Mouse (Mus musculus): Measurements from ENCODE around the gene Mapt.

DNA sequence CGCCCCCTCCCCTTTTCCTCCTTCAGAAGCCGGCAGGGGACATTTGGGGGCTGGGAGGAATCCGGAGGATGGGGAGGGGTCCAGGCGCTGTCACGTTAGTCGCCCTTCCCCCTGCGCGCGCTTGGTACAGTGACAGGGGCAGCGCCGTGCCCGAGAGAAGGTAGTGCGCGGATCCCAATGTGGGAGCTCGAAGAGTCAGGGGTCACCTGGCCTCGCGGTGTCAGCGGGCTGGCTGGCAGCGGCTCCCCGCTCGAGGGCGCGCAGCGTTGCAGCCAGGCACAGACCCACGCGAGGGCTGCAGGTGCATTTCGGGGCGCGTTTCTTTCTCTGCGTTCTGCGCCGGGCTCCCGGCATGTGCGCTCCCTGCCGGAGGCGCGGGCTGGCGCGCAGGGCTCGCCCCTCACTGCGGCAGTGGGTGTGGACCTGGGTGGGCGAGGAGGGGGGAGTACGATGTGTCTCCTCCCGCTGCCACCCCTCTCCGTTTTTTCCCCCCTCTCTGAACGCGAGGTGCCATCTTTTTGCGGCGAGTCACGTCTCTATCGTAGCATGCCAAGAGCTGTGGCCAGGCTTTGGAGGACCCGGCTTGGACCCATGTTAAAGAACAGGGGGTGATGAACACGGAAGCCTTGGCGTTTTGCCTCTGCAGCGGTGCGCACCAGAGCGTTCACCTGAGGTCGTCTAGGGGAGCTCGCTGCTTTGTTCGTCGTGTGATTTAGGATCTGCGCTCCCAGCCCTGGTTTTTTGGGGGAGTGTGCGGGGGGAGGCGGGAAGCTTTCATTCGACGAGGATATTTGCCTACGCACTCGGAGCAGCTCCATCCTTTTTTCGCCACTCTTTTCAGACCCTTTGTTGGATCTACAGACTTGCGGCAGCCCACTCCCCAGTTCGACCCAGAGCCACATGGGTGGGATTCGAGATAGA, 1.2 kb downstream of the Mapt start:
- TF ChIP-seq GATA1 (IDR thresholded peaks at IDR 0.05; ENCODE audit: borderline replicate concordance, low read length) = no peak
- TF ChIP-seq FLI1 (IDR thresholded peaks at IDR 0.05; ENCODE audit: low read length) = no peak
